Mouse (Mus musculus): Measurements from ENCODE around the gene Sbno2. TPM values are rescaled to one million over a fixed set of nuclear protein-coding genes. Genes with fewer than 3 reads are reported as not detected.

Sbno2 gene
- polyA plus RNA-seq, 1 experiment = 25.4 TPM

GRCm38 (mm10) chr10:80139975-80140665 is 34.7 kb upstream of the Sbno2 start:
- WGBS = 77% methylated on average over 11 of the region's 11 CpGs
- Histone ChIP-seq H3K27ac (ENCODE audit: insufficient read depth, low read length) (no peak overlapping the region), H3K4me1 (ENCODE audit: control insufficient read depth, insufficient read depth, low read length) (peaks cover 17% of the 10 kb centered on the region; the same call in 1 of the 2 replicates), H3K4me3 (replicated peaks; ENCODE audit: insufficient read depth, low read depth, low read length) (no peak overlapping the region), H3K27me3 (ENCODE audit: control insufficient read depth, insufficient read depth, low read length) (no peaks in the 10 kb centered on the region)
- TF ChIP-seq POLR2A (IDR thresholded peaks at IDR 0.05; ENCODE audit: borderline replicate concordance, insufficient read depth, low read length) = no peak
- TF ChIP-seq CTCF (IDR thresholded peaks at IDR 0.05; ENCODE audit: borderline replicate concordance, insufficient read depth, low read depth, low read length) = no peak
- DNase-seq = no peak

GRCm38 (mm10) chr10:80139439-80139775 is 34.0 kb upstream of the Sbno2 start:
- no peak for DNase-seq
- Histone ChIP-seq H3K27me3 (ENCODE audit: control insufficient read depth, insufficient read depth, low read length) (no peaks in the 10 kb centered on the region), H3K27ac (ENCODE audit: insufficient read depth, low read length) (peak overlapping the region; percentile 44), H3K4me3 (replicated peaks; ENCODE audit: insufficient read depth, low read depth, low read length) (peak overlapping the region; percentile 87), H3K4me1 (ENCODE audit: control insufficient read depth, insufficient read depth, low read length) (peaks cover 12% of the 10 kb centered on the region; the same call in 1 of the 2 replicates)
- no peak for TF ChIP-seq CTCF (IDR thresholded peaks at IDR 0.05; ENCODE audit: borderline replicate concordance, insufficient read depth, low read depth, low read length)
- TF ChIP-seq POLR2A (IDR thresholded peaks at IDR 0.05; ENCODE audit: borderline replicate concordance, insufficient read depth, low read length) = no peak
- WGBS = 2% methylated on average over 9 of the region's 10 CpGs

GRCm38 (mm10) chr10:80138553-80139438 is 33.4 kb upstream of the Sbno2 start, which contains the start of gene Atp5d:
Gene Atp5d, plus strand, starts transcription at chr10:80138632.
- peak within 1 kb of the TSS; percentile 50 for H3K27ac ChIP-seq (ENCODE audit: insufficient read depth, low read length)
- TF ChIP-seq CTCF (IDR thresholded peaks at IDR 0.05; ENCODE audit: borderline replicate concordance, insufficient read depth, low read depth, low read length) = no peak
- TF ChIP-seq POLR2A (IDR thresholded peaks at IDR 0.05; ENCODE audit: borderline replicate concordance, insufficient read depth, low read length) = peak; percentile 60
- peaks cover 7% of the 10 kb centered on the region; the same call in 1 of the 2 replicates for H3K4me1 ChIP-seq (ENCODE audit: control insufficient read depth, insufficient read depth, low read length)
- peak; percentile 84 to 85 for DNase-seq
- no peaks in the 10 kb centered on the region for H3K27me3 ChIP-seq (ENCODE audit: control insufficient read depth, insufficient read depth, low read length)
- H3K4me3 ChIP-seq (replicated peaks; ENCODE audit: insufficient read depth, low read depth, low read length) = peak within 1 kb of the TSS; percentile 87
- WGBS = under 1% methylated on average over 82 of the region's 94 CpGs

- DNase-seq = peak; percentile 62 to 69
- Histone ChIP-seq H3K4me1 (ENCODE audit: control insufficient read depth, insufficient read depth, low read length) (peaks cover 7% of the 10 kb centered on the region; the same call in 1 of the 2 replicates), H3K27me3 (ENCODE audit: control insufficient read depth, insufficient read depth, low read length) (no peaks in the 10 kb centered on the region), H3K4me3 (replicated peaks; ENCODE audit: insufficient read depth, low read depth, low read length) (peak overlapping the region; percentile 87), H3K27ac (ENCODE audit: insufficient read depth, low read length) (peak overlapping the region; percentile 50)
- TF ChIP-seq CTCF (IDR thresholded peaks at IDR 0.05; ENCODE audit: borderline replicate concordance, insufficient read depth, low read depth, low read length) (no peak), POLR2A (IDR thresholded peaks at IDR 0.05; ENCODE audit: borderline replicate concordance, insufficient read depth, low read length) (0 out of 2 replicates have a peak, but pooled peaks have one; percentile 18)
- WGBS = 5% methylated on average over 33 of the region's 33 CpGs
Measured at GRCm38 (mm10) chr10:80137626-80138552, 32.5 kb upstream of the Sbno2 start.

- peaks cover 8% of the 10 kb centered on the region; the same call in 1 of the 2 replicates for H3K4me1 ChIP-seq (ENCODE audit: control insufficient read depth, insufficient read depth, low read length)
- TF ChIP-seq CTCF (IDR thresholded peaks at IDR 0.05; ENCODE audit: borderline replicate concordance, insufficient read depth, low read depth, low read length) (no peak), POLR2A (IDR thresholded peaks at IDR 0.05; ENCODE audit: borderline replicate concordance, insufficient read depth, low read length) (no peak)
- H3K27ac ChIP-seq (ENCODE audit: insufficient read depth, low read length) = no peak overlapping the region
- WGBS = 13% methylated on average over 29 of the region's 29 CpGs
- peak overlapping the region; percentile 63 for H3K4me3 ChIP-seq (replicated peaks; ENCODE audit: insufficient read depth, low read depth, low read length)
- DNase-seq = peak; percentile 63 to 64
- no peaks in the 10 kb centered on the region for H3K27me3 ChIP-seq (ENCODE audit: control insufficient read depth, insufficient read depth, low read length)
Measured at GRCm38 (mm10) chr10:80136952-80137625, 31.7 kb upstream of the Sbno2 start.

- no peak for TF ChIP-seq POLR2A (IDR thresholded peaks at IDR 0.05; ENCODE audit: borderline replicate concordance, insufficient read depth, low read length)
- TF ChIP-seq CTCF (IDR thresholded peaks at IDR 0.05; ENCODE audit: borderline replicate concordance, insufficient read depth, low read depth, low read length) = no peak
- WGBS = 38% methylated on average over 49 of the region's 49 CpGs
Measured at GRCm38 (mm10) chr10:80136179-80136951, 31.0 kb upstream of the Sbno2 start.

More at GRCm38 (mm10) chr10:80136179-80136951, 31.0 kb upstream of the Sbno2 start:
- peaks cover 14% of the 10 kb centered on the region for H3K4me1 ChIP-seq (ENCODE audit: control insufficient read depth, insufficient read depth, low read length)
- H3K27me3 ChIP-seq (ENCODE audit: control insufficient read depth, insufficient read depth, low read length) = no peaks in the 10 kb centered on the region
- DNase-seq = no peak
- no peak overlapping the region for H3K27ac ChIP-seq (ENCODE audit: insufficient read depth, low read length)
- no peak overlapping the region for H3K4me3 ChIP-seq (replicated peaks; ENCODE audit: insufficient read depth, low read depth, low read length)
